Mouse (Mus musculus) cerebellum, postnatal 10 days (tissue): ENCODE measurements around the gene Acad9.
"Not testable (repeated sequence)": the region's sequence is repeated elsewhere in the genome, so short reads cannot be mapped to it uniquely, and the experiment has no call there.

Source experiments
- DNase-seq, 2 experiments: peaks; one replicate each; pipeline ENCODE4 v3.0.0; 2021; ENCODE audit warnings: mixed read lengths in 2 of 2

The Acad9 gene

GRCm38 (mm10) chr3:36095371-36095770 lies 29.6 kb downstream of the Acad9 start:
- DNase-seq: no peak

GRCm38 (mm10) chr3:36116076-36116475 lies 50.3 kb downstream of the Acad9 start:
- no peak for DNase-seq

- no peak for DNase-seq
Observed at GRCm38 (mm10) chr3:36119684-36120548, 54.1 kb downstream of the Acad9 start.

- DNase-seq: not testable (repeated sequence)
Observed at GRCm38 (mm10) chr3:36126176-36126575, 60.4 kb downstream of the Acad9 start.

- no peak for DNase-seq
Observed at GRCm38 (mm10) chr3:36136152-36136551, 70.4 kb downstream of the Acad9 start.

GRCm38 (mm10) chr3:36137560-36137959 lies 71.8 kb downstream of the Acad9 start:
- DNase-seq: peak; percentile 41 to 68

GRCm38 (mm10) chr3:36138171-36138660 lies 72.4 kb downstream of the Acad9 start:
- DNase-seq: no peak

- DNase-seq: no peak
Observed at GRCm38 (mm10) chr3:36138996-36139395, 73.2 kb downstream of the Acad9 start.
